Mouse (Mus musculus): ENCODE results near the gene Rgl1. TPM values are rescaled to one million over a fixed set of nuclear protein-coding genes. Genes with fewer than 3 reads are reported as not detected.
A peak's percentile ranks its signal among the peaks of the same experiment; 100 is the strongest.

Rgl1 gene
- total RNA-seq, 4 experiments from 2014 or later, result 23.9 to 47.1 (median 32.6) TPM

DNA sequence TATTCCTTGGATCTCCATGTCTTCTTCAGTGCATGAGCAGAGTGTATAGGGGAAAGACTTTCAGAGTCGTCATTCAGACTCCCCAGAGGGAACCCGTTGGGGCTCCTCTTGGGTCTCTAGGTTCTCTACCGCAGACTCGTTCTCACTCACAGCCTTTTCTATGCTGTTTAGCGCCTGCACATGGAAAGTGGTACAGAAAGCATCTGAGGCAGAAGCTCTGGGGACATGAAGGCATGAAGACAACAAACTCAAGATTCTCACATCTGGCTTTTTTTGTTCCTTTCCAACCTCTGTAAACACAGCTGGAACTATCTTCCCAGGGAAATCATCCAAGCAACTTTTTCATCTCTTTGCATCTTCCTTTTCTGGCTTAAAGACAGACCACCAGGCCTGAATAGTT is 260.0 kb downstream of the Rgl1 start:
- DNase-seq, result no peak

DNA sequence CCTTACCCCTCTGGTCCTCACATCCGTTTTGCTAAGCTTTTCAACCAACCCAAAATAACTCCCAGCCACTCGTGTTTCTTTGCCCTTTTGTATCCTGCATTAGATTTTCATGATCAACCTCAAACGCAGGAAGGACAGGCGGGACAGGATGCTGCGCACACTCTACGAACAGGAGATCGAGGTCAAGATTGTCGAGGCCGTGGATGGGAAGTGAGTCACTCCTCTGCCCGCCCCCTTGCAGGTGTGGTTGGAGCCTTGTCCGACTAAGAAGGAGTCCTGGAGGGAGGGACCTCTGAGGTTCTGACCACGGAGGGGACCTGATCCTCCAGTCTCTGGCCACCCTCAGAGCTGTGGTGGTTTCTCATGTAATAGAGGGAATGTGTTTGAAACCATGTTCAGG is 266.3 kb downstream of the Rgl1 start:
- DNase-seq, result peak; percentile 34

DNA sequence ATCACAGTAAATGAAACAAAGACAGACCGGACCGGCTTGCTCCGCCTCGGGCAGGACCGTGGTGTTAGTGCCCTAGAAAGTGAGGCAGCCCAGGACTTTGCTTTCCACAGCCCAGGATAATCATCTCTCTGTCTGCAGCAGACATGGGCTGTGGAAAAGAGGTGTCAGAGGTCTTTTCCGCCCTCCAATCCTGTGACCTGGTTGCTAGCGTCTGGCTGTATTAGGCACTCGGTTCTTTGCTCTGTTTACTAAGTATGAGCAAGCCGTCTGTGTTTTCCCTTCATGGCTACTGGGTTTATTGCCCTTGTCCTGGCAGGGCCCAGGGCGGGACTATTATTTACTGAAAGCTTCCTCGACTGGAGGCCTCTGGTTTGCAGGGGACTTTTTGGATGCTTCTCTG is 268.6 kb downstream of the Rgl1 start:
- peak; percentile 22 for DNase-seq

DNA sequence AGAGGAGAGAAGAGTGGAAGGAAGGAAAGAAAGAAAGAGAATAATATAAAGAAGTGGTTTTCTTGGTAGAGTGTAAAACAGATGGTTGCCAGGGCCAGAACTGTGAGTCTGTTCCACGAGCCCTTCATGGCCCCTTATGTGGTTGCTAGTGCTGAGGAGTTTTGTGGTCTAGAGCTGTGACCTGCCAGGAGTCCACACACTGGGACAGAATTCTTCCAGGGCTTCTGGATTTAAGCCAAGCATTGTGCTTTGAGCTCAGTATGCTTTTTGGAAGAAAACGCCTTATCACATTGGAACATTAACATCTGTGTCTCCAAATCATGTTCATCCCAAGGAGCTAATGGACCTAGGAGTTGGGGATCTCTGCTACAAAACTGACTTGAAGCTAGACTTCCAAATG is 269.3 kb downstream of the Rgl1 start:
- no peak for DNase-seq

GRCm38 (mm10) chr1:152492258-152492657 is 273.9 kb downstream of the Rgl1 start:
- DNase-seq, result no peak

DNA sequence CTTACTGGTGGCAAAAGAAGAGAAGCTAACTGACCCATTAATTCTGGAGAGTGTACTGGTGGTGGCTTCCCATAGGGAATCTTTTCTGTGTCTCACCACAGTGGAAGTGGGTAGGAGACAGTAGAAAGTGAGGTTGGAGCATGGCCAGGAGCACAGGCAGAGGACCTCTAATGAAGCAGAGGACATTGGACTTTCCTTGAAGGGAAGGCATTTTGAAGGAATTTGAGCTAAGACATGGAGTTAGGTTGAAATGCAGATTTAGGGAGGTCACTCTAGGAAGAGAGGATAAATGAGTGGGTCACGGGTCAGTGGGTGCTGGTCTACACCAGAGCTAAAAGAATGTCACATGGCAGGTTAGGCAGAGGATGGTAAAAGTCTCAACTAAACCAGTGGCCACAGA is 275.3 kb downstream of the Rgl1 start:
- DNase-seq, result no peak

- DNase-seq, result no peak
Observed at GRCm38 (mm10) chr1:152476126-152476525, 290.0 kb downstream of the Rgl1 start.

DNA sequence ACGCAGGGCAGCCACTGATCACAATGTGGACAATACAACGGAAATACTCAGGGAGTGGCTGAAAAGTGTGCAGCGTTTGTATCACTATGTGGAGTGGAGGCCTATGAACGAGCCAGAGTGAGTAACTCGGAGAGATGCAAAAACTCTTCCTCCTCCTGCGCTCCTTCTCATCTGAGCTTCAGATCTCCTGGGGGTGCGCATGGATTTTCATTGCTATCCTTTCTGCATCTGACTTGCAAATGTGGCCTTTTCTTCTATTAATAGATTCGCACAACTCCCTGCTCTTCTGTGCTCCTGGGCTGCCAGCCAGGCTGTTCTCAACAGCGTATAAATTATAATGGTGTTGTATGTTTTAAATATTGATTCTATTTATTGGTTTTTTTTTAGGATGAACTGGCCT is 297.7 kb downstream of the Rgl1 start:
- no peak for DNase-seq

Other genes with a start within 250 kb of the Rgl1 start
- not detected for gene Apobec4, start 15.8 kb downstream of the Rgl1 start, total RNA-seq (2022)
- gene Arpc5, start 191 bp upstream of the Rgl1 start, total RNA-seq (2022), result 100 to 1,000 TPM in 2 of 4 experiments, 10 to 100 TPM in 2; 83.9 to 107 (median 101) TPM
- 1 to 10 TPM; 4.2 to 9.2 (median 8.3) TPM for gene Ncf2, start 33.8 kb upstream of the Rgl1 start, total RNA-seq (2022)
- 10 to 100 TPM; 48.2 to 81.5 (median 69.6) TPM for gene Smg7, start 136.3 kb upstream of the Rgl1 start, total RNA-seq (2022)
- gene Nmnat2, start 188.6 kb upstream of the Rgl1 start, total RNA-seq (2022), result 1 to 10 TPM; 1.5 to 3.0 (median 2.2) TPM